Mouse (Mus musculus): Measurements from ENCODE around the gene Lonrf2.

GRCm38 (mm10) chr1:38847975-38848374, 11.5 kb upstream of the Lonrf2 start:
- TF ChIP-seq CTCF (IDR thresholded peaks at IDR 0.05; ENCODE audit: control insufficient read depth, insufficient read depth, insufficient replicate concordance, low read depth, low read length) (no peak), POLR2A (IDR thresholded peaks at IDR 0.05; ENCODE audit: control insufficient read depth, low read depth, low read length) (no peak)

Measured in testis, adult 2 months (tissue).